Mouse (Mus musculus) WW6 (cell line): Measurements from ENCODE around the gene Zdhhc16.
"Not testable (repeated sequence)": the region's sequence is repeated elsewhere in the genome, so short reads cannot be mapped to it uniquely, and the experiment has no call there.

ENCODE experiments used
- DNase-seq: peaks from one replicate; pipeline ENCODE4 v3.0.0-alpha.2; 2013; ENCODE audit warnings: low read depth, low spot score

Zdhhc16 gene

GRCm38 (mm10) chr19:41913774-41914591, 19.3 kb upstream of the Zdhhc16 start:
- no peak for DNase-seq

DNA sequence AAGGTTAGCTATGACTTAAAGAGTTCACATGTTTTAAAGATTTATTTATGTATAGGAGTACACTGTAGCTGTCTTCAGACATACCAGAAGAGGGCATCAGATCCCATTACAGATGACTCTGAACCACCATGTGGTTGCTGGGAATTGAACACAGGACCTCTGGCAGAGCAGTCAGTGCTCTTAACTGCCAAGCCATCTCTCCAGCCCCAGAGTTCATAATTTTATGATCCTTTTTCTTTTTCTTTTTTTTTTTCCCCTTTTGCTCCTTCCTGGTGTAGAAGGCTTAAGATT, 18.7 kb upstream of the Zdhhc16 start:
- not testable (repeated sequence) for DNase-seq

DNA sequence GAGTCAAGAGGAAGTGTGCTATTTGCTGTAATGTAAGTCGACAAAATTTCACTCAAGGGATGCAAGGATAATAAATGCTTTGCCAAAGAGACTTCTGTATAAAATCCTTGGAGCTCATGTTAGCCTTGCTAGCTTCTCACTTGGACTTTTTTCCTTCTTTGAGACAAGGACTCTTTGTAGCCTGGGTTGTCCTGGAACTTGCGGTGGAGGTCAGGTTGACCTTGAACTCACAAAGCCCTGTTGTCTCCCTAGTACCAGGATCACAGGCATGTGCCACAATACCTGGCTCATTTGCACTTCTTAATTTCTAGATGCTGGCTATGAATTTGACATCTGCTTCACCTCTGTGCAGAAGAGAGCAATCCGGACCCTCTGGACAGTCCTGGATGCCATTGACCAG, 18.0 kb upstream of the Zdhhc16 start:
- DNase-seq, result no peak

DNA sequence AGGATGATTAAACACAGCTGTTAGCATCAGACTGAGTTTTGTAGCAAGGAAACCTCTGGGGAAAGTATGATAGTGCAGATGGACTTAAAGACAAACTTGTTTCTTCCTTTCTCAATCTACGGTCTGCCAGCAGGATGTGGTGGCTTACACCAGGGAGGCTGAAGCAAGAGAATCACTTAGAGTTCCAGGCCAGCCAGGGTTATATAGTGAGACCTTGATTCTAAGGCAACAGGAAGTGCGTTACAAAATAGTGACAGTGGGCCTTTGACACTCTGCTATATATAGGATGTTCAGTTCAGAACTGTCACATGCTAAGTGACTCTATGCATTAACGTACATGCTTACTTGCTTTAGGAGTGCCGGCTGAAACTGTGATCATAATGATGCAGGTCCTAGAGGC, 16.4 kb upstream of the Zdhhc16 start:
- no peak for DNase-seq

GRCm38 (mm10) chr19:41919471-41919870, 13.8 kb upstream of the Zdhhc16 start:
- DNase-seq, result no peak

DNA sequence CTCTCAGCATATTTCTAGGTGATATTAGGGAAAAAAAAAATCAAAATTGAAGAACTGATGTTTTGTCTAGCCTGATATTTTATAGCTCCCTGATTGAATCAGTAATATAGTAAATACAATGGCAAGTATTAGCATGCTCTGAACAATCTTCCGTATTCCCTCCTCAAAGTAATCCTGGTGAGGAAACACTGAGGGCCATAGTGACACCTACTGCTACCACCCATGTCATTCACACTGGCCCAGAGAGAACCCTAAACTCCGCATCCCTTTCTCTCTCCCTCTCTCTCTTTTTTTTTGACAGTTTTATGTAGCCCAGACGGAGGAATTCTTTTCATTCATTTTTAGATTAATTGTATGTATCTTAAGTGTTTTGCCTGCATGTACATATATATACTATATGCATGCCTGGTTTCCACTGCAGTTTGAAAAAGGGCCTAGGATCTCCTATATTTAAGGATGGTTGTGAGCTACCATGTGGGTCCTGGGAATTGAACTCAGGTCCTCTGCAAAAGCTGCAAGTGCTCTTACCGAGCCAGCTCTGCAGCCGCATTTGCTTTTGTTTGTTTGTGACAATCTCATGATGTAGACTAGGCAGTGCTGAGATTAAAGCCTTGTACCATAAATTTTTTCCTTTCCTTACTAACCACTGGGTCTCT, 12.7 kb upstream of the Zdhhc16 start:
- no peak for DNase-seq

DNA sequence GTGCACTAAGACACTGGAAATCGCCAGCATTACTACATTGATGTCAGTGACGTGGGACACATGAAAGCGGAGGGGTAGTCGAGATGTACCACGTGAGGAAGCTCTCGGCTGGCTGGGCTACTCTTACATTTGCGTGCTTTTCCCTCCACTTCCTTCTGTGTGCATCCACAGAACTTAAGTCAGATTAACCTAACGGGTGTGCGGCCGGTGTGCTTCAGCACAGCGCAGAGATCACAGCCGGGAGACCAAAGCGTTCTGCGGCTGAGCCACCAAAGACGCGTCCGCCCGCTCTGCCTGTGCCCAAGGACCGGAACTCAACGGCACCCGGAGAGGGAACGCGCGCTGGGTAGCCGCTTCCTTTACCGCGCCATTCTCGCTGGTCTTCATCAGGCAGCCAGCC, 594 bp upstream of the Zdhhc16 start:
- DNase-seq, result peak; percentile 9

- no peak for DNase-seq
These were observed 844 bp downstream of the Zdhhc16 start for GRCm38 (mm10) chr19:41934124-41934523.

GRCm38 (mm10) chr19:41935921-41936320, 2.6 kb downstream of the Zdhhc16 start:
- DNase-seq, result no peak

DNA sequence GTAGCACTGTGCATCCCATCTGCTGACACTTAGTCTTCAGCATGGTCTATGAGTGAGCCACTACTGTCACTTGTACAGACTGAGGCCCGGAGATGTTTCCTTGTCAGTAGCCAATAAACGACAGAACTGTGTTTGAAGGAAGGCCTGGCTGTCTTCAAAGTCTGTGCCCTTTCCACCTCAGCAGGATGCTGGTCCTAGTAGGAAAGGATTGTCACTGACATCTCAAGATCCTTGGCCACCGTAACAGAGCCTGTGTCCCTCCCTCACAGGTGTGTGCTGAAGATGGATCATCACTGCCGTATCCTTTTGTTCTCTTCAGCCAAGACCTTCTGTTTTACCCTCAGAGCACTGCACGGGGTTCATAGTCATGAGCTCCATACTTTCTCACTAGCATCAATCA, 5.3 kb downstream of the Zdhhc16 start:
- no peak for DNase-seq

- no peak for DNase-seq
These were observed 10.6 kb downstream of the Zdhhc16 start for GRCm38 (mm10) chr19:41943841-41944240.

- DNase-seq, result no peak
These were observed 19.0 kb downstream of the Zdhhc16 start for GRCm38 (mm10) chr19:41952287-41952686.

DNA sequence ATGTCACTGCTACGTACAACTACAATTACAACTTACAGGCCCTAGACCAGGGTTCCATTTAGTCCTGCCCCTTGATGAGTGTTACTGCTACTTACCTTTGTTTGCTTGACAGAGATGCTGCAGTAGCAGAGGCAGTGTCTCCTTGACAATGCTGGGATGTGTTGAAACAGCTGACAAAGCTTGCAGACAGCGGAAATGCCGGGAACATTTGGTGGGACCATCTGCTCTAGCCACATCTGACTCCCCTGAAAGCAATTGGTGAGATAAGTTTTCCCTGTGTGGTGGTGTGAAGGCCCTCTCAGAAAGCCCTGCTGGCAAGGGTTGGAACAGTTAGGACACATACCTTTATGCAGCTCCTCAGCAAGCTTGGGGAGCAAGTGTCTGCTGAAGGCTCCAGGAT, 20.3 kb downstream of the Zdhhc16 start:
- no peak for DNase-seq

GRCm38 (mm10) chr19:41969618-41970017, 36.3 kb downstream of the Zdhhc16 start:
- DNase-seq, result no peak

- DNase-seq, result no peak
These were observed 40.9 kb downstream of the Zdhhc16 start for GRCm38 (mm10) chr19:41973891-41974794.

GRCm38 (mm10) chr19:41980422-41980818, 47.1 kb downstream of the Zdhhc16 start:
- DNase-seq, result peak; percentile 34

GRCm38 (mm10) chr19:41980819-41981594, 47.7 kb downstream of the Zdhhc16 start, which contains the start of gene Mms19:
TSS of gene Mms19 (minus strand) at chr19:41981157.
- peak; percentile 97 for DNase-seq

DNA sequence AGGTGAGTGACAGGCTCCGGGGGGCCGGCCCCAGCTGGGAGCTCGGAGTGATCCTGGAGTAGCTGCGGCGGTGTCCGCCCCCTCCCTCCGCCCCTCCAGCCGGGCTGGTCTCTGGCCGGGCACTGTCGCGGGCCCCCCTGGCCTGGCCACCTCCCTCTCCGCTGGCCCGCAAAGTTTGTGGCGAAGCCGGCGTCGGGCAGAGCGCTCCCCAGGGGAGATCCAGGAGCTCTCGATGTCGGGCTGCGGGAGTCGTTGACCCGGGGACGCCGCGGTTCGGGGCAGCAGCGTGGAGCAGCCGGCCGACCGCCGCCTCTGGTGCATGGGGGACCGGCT, 48.3 kb downstream of the Zdhhc16 start, which contains the start of gene Ubtd1:
TSS of gene Ubtd1 (plus strand) at position 169 of the 333 bp plus-strand sequence.
- no peak for DNase-seq

DNA sequence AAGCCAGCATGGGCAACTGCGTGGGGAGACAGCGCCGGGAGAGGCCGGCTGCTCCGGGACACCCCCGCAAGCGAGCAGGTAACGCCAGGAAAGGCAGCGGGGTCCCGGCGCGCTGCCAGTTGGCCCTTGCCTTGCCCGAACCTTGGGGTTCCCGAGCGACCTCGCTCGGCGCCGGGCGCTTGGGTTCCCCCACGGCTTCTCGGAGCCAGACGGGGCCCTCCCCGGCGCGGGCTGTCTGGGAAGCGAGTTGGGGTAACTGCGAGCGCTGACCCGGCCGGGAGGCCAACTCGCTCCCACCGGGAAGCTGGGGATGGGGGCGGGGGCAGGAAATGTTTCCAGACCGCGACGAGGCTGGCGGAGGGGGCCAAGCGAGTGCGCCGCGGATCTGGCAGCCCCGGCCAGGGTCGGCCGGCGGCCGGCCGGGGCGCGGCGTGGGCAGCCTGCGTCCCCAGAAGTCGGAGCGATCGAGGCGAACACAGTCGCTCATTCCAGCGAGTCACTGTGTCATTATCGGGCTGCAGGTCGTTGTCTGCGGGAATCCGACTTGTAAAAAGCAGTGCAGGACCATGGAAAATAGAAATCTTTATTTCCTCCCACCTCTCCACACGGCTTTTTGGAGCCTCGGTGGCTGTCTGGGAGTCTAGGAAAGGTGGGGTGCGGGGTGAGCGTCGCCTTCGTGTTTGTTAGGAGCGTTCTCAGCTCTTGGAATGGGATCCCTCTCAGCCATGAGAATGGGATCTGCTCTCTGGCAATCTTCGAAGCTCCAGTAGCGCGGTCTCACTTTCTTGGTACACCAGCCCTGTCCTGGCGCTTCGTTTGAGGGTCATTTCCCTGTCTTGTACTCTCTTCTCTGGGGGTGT, 48.9 kb downstream of the Zdhhc16 start:
- no peak for DNase-seq

DNA sequence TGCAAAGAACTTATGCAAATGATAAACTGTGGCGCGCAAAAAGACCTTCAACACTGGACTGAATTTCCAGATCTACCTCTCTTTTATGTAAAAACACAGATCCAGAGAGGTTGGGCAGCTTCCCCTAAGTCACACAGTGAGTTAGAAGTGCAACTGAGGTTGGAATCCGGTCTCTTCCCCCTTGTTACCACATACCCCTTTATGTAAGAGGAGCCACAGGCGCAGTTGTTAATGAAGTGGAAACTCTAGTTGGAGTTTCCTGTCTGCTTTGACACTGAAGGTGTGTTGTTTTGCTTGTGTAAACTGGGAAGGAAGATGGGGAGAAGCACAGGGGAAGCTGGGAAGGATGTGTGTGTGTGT, 49.5 kb downstream of the Zdhhc16 start:
- DNase-seq, result no peak

DNA sequence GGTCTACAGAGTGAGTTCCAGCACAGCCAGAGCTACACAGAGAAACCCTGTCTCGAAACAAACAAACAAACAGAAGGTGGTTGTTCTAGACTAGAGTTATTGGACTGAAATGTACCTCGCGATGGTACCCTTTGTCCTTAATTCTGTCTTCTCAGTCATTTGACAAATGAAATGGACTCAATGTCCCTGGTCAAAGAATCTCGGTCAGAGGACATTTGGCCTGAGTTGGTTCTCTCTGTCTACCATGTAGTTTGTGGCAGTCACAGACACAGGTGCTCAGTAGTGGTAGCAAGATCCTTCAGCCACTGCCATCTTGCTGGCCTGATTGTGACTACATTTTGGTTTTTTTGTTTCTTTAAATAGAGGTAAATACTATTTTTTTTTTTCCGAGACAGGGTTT, 52.7 kb downstream of the Zdhhc16 start:
- no peak for DNase-seq
